Mouse (Mus musculus): ENCODE results near the gene Rcan2. TPM values are rescaled to one million over a fixed set of nuclear protein-coding genes. Genes with fewer than 3 reads are reported as not detected.

Gene Rcan2
- polyA plus RNA-seq, 1 experiment, result 96.2 TPM

DNA sequence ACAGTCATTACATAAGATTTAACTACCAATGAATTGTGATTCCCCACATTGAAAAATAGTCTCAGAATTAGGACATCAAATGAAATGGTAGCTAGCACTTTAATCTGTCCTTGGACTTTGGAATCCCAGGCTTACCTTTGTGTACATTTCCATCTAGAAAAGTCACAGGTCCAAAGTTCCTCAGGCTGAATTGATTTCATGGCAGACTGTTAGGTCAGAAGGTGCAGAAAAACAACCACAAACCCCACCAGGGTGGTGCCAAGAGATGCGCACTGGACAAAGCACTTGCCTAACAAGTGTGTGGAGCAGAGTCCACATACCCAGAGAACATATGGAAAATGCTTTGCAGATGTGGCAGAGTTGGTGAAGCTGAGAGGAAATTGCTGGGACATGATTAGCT, 256.0 kb downstream of the Rcan2 start:
- TF ChIP-seq CTCF (IDR thresholded peaks at IDR 0.05; ENCODE audit: borderline replicate concordance, extremely low read depth, insufficient read depth, insufficient read length) (no peak), POLR2A (IDR thresholded peaks at IDR 0.05; ENCODE audit: borderline replicate concordance, extremely low read depth, insufficient read depth, insufficient read length, poor library complexity, severe bottlenecking) (no peak)
- no peak for DNase-seq (ENCODE audit: low read depth)

DNA sequence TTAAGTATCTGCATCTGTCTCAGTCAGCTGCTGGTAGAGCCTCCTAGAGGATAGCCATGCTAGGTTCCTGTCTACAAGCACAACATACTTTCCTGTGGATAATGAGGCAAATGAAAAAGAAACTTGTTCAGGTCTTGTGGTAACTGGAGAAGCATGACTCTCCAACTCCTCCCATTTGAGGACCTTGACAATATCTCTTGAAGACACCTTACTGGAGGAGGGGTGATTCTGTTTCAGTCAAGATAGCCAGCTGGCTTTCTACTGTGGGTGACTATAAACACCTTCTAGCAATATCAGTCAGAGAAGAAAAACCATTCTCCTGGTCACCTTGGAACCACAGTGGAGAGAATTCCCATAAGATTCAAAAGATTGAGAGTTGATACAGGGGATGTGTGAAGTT, 257.0 kb downstream of the Rcan2 start:
- TF ChIP-seq CTCF (IDR thresholded peaks at IDR 0.05; ENCODE audit: borderline replicate concordance, extremely low read depth, insufficient read depth, insufficient read length), result no peak
- no peak for TF ChIP-seq POLR2A (IDR thresholded peaks at IDR 0.05; ENCODE audit: borderline replicate concordance, extremely low read depth, insufficient read depth, insufficient read length, poor library complexity, severe bottlenecking)
- no peak for DNase-seq (ENCODE audit: low read depth)

DNA sequence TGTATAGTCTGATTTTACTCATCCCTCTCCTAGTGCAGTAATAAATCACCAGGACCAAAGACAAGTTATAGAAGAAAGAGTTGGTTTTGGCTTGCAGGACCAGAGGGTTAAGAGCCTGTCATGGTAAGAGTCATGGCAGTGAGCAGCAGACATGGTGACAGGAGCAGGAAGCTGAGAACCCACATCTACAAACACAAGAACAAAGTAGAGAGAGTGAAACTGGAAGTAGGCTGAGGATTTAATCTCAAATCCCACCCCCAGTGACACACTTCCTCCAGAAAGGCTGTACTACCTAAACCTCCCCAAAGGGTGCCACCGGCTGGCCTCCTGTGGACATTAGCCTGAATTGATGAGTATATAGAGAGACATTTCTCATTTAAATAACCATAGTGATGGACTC, 259.6 kb downstream of the Rcan2 start:
- no peak for TF ChIP-seq POLR2A (IDR thresholded peaks at IDR 0.05; ENCODE audit: borderline replicate concordance, extremely low read depth, insufficient read depth, insufficient read length, poor library complexity, severe bottlenecking)
- TF ChIP-seq CTCF (IDR thresholded peaks at IDR 0.05; ENCODE audit: borderline replicate concordance, extremely low read depth, insufficient read depth, insufficient read length), result no peak
- no peak for DNase-seq (ENCODE audit: low read depth)

DNA sequence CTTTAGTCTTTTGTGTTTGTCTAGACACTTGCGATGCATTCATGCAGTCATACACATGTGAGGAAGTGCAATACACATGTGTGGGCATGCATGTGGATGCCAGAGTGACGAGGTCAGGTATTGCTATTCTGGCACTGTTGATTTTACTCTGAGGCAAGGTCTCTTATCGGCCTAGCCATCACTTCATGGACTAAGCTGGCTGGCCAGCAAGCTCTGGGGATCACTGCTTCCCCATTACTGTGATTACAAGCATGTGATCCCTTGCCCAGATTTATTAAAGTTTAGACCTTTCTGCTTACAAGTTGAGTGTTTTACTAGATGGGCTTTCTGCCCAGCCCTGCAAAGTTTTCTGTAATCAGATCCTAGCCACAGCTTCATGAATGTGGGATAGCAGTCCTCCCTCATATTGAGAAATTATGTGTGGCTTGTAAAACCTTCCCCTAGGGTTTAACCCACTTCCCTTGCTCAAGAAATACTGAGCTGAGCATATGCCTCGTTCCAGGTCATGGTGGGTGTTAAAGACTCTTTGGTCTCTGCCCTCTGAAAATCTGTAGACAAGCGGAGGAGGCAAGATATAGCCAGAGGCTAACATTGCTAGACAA, 260.2 kb downstream of the Rcan2 start:
- no peak for DNase-seq (ENCODE audit: low read depth)

DNA sequence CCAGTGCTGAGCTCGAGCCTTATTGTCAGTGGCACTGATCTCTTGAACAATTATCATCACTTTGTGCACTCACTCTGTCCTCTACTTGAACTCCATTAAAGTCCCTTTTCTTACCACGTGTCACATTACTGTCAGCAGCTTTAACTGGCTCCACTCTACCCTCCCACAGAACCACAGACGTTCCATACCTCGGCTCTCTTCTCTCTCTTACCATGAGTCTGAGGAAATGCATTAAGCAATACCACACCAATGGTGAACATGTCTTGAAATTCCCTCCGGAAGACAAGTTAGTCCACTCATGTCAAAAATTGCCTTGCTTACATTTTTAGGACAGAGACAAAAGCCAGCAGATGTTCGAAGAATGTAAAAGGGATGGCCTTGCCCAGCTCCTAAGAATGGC, 267.7 kb downstream of the Rcan2 start:
- no peak for TF ChIP-seq POLR2A (IDR thresholded peaks at IDR 0.05; ENCODE audit: borderline replicate concordance, extremely low read depth, insufficient read depth, insufficient read length, poor library complexity, severe bottlenecking)
- no peak for TF ChIP-seq CTCF (IDR thresholded peaks at IDR 0.05; ENCODE audit: borderline replicate concordance, extremely low read depth, insufficient read depth, insufficient read length)
- DNase-seq (ENCODE audit: low read depth), result no peak

More for the DNA sequence above, 260.2 kb downstream of the Rcan2 start:
- TF ChIP-seq CTCF (IDR thresholded peaks at IDR 0.05; ENCODE audit: borderline replicate concordance, extremely low read depth, insufficient read depth, insufficient read length) (no peak), POLR2A (IDR thresholded peaks at IDR 0.05; ENCODE audit: borderline replicate concordance, extremely low read depth, insufficient read depth, insufficient read length, poor library complexity, severe bottlenecking) (no peak)

DNA sequence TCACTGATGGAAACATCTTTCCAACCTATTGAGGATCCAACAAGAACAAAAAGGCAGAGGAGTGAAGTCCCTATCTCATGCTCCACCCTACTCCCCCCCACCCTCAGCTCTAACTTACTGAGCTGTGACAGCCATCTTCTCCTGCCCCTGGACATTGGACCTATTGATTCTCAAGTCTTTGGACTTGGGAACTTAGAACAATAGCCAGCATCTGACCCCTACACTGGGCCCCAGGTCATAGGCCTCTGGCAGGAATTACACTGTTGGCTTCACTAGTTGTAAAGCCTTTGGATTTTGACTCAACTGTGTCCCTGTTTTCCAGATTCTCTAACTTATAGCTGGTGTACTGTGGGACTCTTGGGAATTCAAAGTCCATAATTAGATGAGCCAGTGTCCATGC, 270.5 kb downstream of the Rcan2 start:
- no peak for DNase-seq (ENCODE audit: low read depth)
- TF ChIP-seq POLR2A (IDR thresholded peaks at IDR 0.05; ENCODE audit: borderline replicate concordance, extremely low read depth, insufficient read depth, insufficient read length, poor library complexity, severe bottlenecking) (no peak), CTCF (IDR thresholded peaks at IDR 0.05; ENCODE audit: borderline replicate concordance, extremely low read depth, insufficient read depth, insufficient read length) (no peak)

DNA sequence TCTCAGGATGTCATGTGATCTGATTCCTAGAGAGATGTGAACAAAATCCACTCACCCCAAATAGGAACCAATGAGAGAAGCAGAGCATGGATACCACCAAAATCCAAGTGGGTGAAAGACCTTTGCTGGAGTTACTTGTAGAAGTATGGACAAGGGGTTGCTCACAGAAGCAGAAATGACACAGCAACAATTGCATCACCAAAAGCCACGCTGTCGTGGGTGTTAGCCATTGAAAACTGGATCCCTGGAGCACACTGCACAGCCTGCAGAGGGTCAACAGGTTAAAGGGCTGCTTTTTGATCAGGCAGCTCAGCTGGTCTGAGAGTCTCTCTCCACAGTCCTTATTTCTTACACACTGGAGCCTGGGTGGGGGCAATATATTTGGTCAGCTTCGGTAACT, 274.4 kb downstream of the Rcan2 start:
- DNase-seq (ENCODE audit: low read depth), result no peak
- TF ChIP-seq POLR2A (IDR thresholded peaks at IDR 0.05; ENCODE audit: borderline replicate concordance, extremely low read depth, insufficient read depth, insufficient read length, poor library complexity, severe bottlenecking) (no peak), CTCF (IDR thresholded peaks at IDR 0.05; ENCODE audit: borderline replicate concordance, extremely low read depth, insufficient read depth, insufficient read length) (no peak)

DNA sequence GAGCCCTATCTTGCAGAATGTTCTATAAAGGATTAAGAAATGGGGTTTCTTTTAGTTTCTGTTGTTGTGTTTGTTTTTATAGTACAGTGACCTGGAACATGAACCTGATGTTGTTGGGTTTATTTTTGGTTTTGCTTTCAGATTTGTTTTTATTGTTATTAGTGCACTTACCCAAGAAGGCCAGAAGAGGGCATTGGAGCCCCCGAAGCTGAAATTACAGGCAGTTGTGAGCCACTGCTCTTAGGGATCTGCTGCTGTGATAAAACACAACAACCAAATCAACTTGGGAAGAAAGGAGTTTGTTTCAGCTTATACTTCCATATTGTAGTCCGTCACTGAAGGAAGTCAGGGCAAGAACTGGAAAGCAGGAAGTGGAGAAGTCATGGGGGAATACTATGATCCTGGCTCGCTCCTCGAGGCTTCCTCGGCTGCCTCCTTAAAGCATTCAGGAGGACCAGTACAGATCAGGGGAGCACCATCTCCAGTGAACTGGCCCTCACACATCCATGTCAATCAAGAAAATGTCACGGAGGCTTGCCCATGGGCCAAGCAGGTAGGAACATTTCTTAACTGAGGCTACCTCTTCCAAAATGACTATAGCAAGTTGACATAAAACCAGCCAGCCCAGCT, 275.0 kb downstream of the Rcan2 start:
- TF ChIP-seq POLR2A (IDR thresholded peaks at IDR 0.05; ENCODE audit: borderline replicate concordance, extremely low read depth, insufficient read depth, insufficient read length, poor library complexity, severe bottlenecking) (no peak), CTCF (IDR thresholded peaks at IDR 0.05; ENCODE audit: borderline replicate concordance, extremely low read depth, insufficient read depth, insufficient read length) (peak; percentile 61; the same call in 1 of the 2 replicates)
- DNase-seq (ENCODE audit: low read depth), result peak; percentile 67

DNA sequence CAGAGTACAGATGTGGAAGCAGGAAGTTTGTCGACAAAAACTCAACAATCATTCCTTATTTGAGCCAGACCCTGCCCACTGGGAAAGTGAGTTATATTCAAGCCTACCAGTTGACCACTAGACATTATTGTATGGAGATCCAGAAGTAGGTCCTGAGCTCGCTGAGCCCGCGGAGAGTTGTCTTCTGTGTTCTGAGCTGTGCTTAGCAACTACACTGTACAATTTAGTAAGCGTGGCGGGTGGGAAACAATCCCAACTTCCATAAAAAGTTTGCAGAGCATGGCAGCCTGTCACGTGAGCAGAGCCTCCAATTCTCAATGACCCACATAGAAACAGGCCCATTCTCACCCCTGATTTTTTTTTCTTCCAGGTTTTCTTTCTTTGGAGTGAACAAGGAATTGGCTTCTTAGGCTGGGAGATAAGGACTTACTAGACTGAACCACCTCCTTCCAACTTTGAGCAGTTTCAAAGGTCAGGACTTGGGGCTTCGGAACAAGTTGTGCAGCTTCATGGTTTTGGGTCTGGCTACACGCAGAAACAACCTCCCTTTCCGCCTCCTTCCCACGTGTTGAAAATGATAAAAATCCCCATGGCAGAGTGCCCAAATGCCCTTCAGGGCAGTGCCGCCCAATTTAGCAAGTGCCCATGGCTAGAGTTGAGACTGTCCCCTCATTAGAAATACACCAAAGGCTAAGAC, 276.1 kb downstream of the Rcan2 start:
- no peak for TF ChIP-seq CTCF (IDR thresholded peaks at IDR 0.05; ENCODE audit: borderline replicate concordance, extremely low read depth, insufficient read depth, insufficient read length)
- TF ChIP-seq POLR2A (IDR thresholded peaks at IDR 0.05; ENCODE audit: borderline replicate concordance, extremely low read depth, insufficient read depth, insufficient read length, poor library complexity, severe bottlenecking), result no peak
- no peak for DNase-seq (ENCODE audit: low read depth)

DNA sequence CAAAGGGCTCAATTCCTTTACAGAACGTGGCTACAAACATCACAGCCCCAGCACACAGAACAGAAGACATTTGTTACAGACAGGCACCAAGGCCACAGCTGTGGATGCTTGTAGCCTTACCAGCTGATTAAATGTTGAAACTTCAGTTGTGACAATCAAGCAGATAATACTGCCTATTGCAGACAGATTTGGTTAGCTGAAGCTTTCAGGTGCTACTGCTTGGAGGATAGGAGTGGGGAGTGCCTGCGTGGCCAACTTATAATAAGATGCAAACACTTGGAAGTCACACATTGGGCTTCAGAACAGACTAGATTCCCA, 276.7 kb downstream of the Rcan2 start:
- no peak for TF ChIP-seq POLR2A (IDR thresholded peaks at IDR 0.05; ENCODE audit: borderline replicate concordance, extremely low read depth, insufficient read depth, insufficient read length, poor library complexity, severe bottlenecking)
- TF ChIP-seq CTCF (IDR thresholded peaks at IDR 0.05; ENCODE audit: borderline replicate concordance, extremely low read depth, insufficient read depth, insufficient read length), result no peak
- DNase-seq (ENCODE audit: low read depth), result no peak

DNA sequence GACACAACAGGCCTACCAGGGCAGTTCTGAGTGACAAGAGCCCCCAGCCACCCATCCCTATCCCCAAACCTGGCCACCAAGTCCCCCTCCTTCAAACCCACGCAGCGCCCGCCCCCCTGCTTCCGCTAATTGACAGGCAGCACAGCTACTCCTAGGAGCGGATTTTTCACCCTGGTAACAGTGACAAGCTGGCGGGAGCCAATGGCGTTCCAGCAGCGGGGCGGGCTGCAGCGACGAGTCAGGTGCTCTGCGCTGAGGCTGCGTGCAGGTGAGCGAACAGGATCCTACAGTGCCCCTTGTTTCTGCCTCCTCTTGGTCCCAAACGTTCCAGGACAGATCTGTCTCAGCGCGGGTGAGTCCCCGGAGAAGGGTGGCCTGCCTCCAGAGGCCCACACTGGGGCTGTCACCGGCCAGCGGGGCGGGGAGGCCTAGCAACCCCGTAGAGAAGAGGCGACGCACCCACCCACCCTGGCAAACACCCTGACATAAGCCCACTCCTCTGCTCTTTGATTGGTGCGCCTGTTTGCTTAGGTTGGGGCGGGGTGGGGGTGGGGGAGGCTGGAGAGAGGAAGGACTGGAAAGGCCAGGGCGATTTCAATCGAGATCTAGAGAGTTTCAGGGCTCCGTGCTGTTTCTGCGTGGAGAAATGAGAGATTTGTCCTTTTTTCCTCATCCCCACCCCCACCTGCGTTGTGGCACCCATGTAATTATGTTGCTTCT, 277.6 kb downstream of the Rcan2 start, which contains the start of gene Enpp5:
Gene Enpp5, plus strand, starts transcription at position 183 of the 720 bp plus-strand sequence.
- DNase-seq (ENCODE audit: low read depth), result peak; percentile 97
- TF ChIP-seq POLR2A (IDR thresholded peaks at IDR 0.05; ENCODE audit: borderline replicate concordance, extremely low read depth, insufficient read depth, insufficient read length, poor library complexity, severe bottlenecking) (peak; percentile 68; the same call in 1 of the 2 replicates), CTCF (IDR thresholded peaks at IDR 0.05; ENCODE audit: borderline replicate concordance, extremely low read depth, insufficient read depth, insufficient read length) (no peak)
